Mouse (Mus musculus) retina, postnatal 7 days (tissue): ENCODE data around the gene Otogl.

ENCODE experiments used
- DNase-seq: peaks from one replicate; pipeline ENCODE4 v3.0.0-alpha.2; 2012; ENCODE audit warnings: low read depth, low spot score

Gene Otogl

GRCm38 (mm10) chr10:107912084-107912573 is at the start of gene Otogl:
Otogl (minus strand) TSS chr10:107912134.
- no peak for DNase-seq

GRCm38 (mm10) chr10:107956588-107956987 is 44.7 kb upstream of the Otogl start:
- no peak for DNase-seq

- DNase-seq, result no peak
These were observed 42.5 kb upstream of the Otogl start for GRCm38 (mm10) chr10:107954444-107954843.

GRCm38 (mm10) chr10:107951596-107951995 is 39.7 kb upstream of the Otogl start:
- no peak for DNase-seq

GRCm38 (mm10) chr10:107949945-107950344 is 38.0 kb upstream of the Otogl start:
- no peak for DNase-seq

GRCm38 (mm10) chr10:107948647-107949046 is 36.7 kb upstream of the Otogl start:
- no peak for DNase-seq

GRCm38 (mm10) chr10:107948038-107948437 is 36.1 kb upstream of the Otogl start:
- DNase-seq, result no peak

GRCm38 (mm10) chr10:107946348-107946747 is 34.4 kb upstream of the Otogl start:
- no peak for DNase-seq

- no peak for DNase-seq
These were observed 31.9 kb upstream of the Otogl start for GRCm38 (mm10) chr10:107943859-107944258.

- no peak for DNase-seq
These were observed 29.4 kb upstream of the Otogl start for GRCm38 (mm10) chr10:107941188-107941900.

GRCm38 (mm10) chr10:107940302-107940701 is 28.4 kb upstream of the Otogl start:
- DNase-seq, result no peak

- DNase-seq, result no peak
These were observed 27.9 kb upstream of the Otogl start for GRCm38 (mm10) chr10:107939821-107940220.

- DNase-seq, result no peak
These were observed 22.1 kb upstream of the Otogl start for GRCm38 (mm10) chr10:107934055-107934454.

GRCm38 (mm10) chr10:107933527-107933926 is 21.6 kb upstream of the Otogl start:
- no peak for DNase-seq

- peak; percentile 4 for DNase-seq
These were observed 20.2 kb upstream of the Otogl start for GRCm38 (mm10) chr10:107931833-107932828.

GRCm38 (mm10) chr10:107930471-107931021 is 18.6 kb upstream of the Otogl start:
- no peak for DNase-seq

- DNase-seq, result no peak
These were observed 13.4 kb upstream of the Otogl start for GRCm38 (mm10) chr10:107925306-107925705.

GRCm38 (mm10) chr10:107923860-107924259 is 11.9 kb upstream of the Otogl start:
- no peak for DNase-seq

- no peak for DNase-seq
These were observed 10.8 kb upstream of the Otogl start for GRCm38 (mm10) chr10:107922750-107923149.

- DNase-seq, result no peak
These were observed 9.6 kb upstream of the Otogl start for GRCm38 (mm10) chr10:107921549-107921948.

GRCm38 (mm10) chr10:107921134-107921533 is 9.2 kb upstream of the Otogl start:
- DNase-seq, result no peak

GRCm38 (mm10) chr10:107913013-107913412 is 1.1 kb upstream of the Otogl start:
- DNase-seq, result no peak
